Mouse (Mus musculus): ENCODE measurements at regions not wholly inside any gene's neighbourhood (a gene's known extent, or its start where the extent isn't known, plus 50 kb on each side); places are given as distances from the start of the nearest gene placed in this dataset.

- DNase-seq (ENCODE audit: low read depth, low spot score): no peak
These were observed 249.5 kb upstream of the Runx1 start for GRCm38 (mm10) chr16:93075488-93075887.

- DNase-seq (ENCODE audit: low read depth, low spot score): peak; percentile 75
These were observed 246.2 kb upstream of the Runx1 start for GRCm38 (mm10) chr16:93072156-93072555.

DNA sequence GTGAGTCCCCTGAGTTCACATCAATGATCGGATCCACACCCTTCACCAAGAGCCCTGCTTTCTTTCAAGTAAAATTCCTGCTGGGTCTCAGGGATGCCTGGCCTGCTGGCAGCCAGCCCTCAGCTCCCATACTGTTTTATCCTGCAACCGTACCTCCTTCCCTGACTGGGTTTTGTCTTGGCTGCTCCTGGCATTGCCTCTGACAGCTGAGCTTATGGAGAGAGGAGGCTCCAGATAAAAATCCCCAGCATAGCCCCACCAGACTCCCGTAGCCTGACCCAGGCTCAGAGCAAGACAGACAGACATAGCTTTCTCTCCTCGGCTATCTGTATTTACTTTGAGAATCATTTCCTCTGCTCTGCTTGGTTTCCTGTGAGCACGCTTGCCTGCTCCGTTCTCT, 245.8 kb upstream of the Runx1 start:
- DNase-seq (ENCODE audit: low read depth, low spot score): no peak

DNA sequence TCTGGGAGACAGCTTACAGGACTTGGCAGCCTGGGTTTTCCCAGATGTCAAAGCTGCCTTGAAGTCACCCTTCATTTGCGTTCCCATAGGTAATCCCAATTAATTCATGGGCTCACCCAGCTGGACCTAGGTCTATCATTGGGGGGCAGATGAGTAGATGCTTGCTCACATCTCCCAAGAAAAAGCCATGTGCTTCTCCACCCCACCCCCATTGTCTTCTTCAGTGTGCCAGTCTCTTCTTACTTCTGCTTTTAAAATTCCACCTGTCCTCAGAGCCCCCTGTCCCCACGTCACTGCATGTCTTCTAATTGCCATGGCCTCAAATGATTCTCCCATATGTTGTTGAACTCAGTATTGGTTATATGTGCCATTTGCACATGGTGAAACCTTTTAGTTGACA, 240.9 kb upstream of the Runx1 start:
- no peak for DNase-seq (ENCODE audit: low read depth, low spot score)

DNA sequence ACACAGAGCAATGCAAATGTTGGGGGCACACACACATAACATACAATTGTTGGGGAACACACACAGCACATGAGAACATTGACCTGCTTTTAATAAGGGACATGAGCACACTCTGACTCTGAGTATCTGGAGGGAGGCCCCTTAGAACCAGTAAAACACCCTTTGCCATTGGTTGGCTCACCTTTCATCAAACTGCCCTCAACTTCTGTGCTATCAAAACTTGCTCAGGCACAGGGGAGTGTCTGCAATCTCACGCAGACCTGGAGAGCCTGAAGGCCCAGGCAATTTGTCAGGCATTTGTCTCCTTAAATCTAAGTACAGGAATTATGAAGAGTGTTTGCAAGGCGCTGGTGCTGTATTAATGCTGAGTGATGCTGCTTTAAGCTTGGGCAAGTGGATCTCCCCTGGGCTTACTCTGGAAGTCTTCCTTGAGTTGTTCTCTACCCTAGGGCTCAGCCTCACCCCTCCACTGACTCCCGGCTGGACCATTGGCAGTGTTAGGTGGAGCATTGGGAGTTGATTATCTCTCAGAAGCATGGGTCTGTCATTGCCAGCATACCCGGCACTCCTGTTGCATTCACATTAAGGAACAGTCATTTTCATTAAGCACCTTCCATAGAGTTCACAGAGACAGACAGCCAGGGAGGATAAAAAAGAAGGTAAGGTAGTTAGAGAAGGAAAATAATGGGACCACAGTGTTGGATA, 235.7 kb upstream of the Runx1 start:
- DNase-seq (ENCODE audit: low read depth, low spot score): no peak

- DNase-seq (ENCODE audit: low read depth, low spot score): no peak
These were observed 230.3 kb upstream of the Runx1 start for GRCm38 (mm10) chr16:93056295-93056694.

DNA sequence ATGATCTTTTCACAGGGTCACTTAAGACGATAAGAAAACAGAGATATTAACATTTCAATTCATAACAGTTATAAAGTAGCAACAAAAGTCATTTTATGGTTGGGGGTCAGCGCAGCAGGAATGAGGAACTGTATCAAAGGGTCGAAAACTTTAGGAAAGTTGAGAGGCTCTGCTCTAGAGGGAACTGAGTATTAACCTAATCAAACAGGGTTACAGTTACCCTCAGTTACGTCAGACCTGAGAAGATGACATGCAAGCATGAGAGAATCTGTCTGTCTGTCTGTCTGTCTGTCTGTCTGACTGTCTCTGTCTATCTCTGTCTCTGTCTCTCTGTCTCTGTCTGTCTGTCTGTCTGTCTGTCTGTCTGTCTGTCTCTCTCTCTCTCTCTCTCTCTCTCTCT, 229.6 kb upstream of the Runx1 start:
- no peak for DNase-seq (ENCODE audit: low read depth, low spot score)

DNA sequence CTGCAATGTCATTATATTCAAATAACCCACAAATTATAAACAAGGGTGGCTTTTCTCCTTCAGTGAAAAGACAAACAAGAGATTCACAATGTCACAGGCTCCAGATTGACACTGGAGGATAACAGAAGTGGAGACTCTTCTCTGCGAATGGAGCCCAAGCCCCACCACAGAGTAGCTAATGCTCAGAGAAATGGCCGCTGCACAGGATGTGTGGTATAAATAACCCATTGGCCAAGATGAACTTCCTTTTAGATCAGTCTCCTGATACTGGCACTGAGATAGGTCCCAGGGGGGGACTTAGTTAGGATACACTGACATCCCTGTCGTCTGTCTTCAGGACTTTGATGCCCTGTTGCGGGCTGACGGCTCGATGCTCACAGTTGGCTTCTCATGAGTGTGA, 225.3 kb upstream of the Runx1 start:
- no peak for DNase-seq (ENCODE audit: low read depth, low spot score)

GRCm38 (mm10) chr16:93048418-93048932, 222.5 kb upstream of the Runx1 start:
- DNase-seq (ENCODE audit: low read depth, low spot score): no peak

DNA sequence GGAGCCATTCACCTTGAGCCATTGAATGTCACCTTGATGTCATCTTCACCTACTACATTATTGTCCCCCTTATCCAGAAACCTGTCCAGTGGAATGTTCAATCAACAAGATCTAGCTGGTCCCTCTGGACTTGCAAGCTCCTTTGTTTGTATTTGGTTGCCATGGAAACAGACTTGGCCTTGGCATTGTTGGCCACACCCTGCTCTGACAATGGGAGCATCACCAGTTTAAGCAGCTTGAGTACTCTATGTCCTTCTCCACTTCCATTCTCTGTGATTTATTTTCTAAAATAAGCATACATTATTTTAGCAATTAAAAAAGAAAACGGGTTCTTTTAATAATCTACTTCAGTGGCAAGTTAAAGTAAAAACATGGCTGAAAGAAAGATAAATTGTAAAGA, 221.6 kb upstream of the Runx1 start:
- DNase-seq (ENCODE audit: low read depth, low spot score): peak; percentile 56

DNA sequence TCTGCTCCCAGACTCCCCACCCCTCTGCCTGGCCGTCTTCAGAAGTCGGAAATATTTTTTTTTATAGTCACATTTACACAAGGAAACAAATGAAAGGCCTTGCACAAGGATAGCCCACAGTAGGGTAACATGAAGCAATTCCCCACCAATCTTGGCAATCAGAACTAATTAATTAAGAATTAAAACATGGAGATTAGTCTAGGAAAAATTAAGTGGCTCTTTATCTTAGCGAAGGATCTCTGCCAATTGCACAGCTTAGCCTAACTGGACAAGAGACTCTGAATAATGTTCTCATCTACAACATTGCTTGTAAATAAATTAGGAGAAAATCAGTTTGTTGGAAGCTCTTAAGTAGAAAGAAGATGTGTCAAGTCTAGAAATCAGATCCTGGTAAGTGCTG, 220.3 kb upstream of the Runx1 start:
- DNase-seq (ENCODE audit: low read depth, low spot score): no peak

DNA sequence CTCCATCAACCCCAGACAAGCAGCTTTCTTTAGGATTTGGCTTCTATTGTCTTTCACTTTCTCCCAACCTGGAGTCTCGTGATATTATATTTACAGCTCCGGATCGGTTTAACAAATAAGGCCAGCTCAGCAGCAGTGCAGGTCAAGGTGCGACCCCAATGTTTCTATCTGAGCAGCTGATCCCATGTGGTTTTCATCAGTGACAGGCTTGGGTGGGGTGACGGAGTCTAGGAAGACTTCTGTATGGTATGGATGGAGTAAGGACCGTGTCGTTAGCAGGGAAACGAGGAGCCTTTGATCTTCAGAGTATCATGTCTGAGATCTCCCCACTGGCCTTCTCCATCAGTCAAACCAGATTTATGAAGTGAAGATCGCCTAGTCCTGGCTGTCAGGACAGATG, 217.4 kb upstream of the Runx1 start:
- no peak for DNase-seq (ENCODE audit: low read depth, low spot score)

- DNase-seq (ENCODE audit: low read depth, low spot score): no peak
These were observed 217.0 kb upstream of the Runx1 start for GRCm38 (mm10) chr16:93042941-93043340.

- DNase-seq (ENCODE audit: low read depth, low spot score): no peak
These were observed 216.5 kb upstream of the Runx1 start for GRCm38 (mm10) chr16:93042491-93042890.

DNA sequence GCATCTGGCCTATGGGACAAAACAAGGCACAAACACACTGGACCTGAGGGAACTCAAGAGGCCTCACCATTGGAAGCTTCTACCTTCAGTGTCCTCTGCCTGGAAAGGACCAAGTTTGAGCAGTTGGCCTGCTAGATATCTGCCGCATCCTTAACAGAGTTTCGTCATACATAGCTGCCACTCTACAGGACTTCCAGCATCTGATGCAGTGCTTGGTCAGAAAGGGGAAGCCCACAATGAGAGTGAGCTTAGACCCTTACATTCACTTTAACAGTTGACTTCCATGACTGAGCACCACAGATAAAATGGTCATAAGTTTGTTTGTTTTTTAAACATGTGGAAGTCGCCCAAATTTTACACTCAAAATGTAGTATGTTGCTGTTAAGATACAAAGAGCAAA, 215.9 kb upstream of the Runx1 start:
- no peak for DNase-seq (ENCODE audit: low read depth, low spot score)

- no peak for DNase-seq (ENCODE audit: low read depth, low spot score)
These were observed 215.4 kb upstream of the Runx1 start for GRCm38 (mm10) chr16:93041399-93041798.

DNA sequence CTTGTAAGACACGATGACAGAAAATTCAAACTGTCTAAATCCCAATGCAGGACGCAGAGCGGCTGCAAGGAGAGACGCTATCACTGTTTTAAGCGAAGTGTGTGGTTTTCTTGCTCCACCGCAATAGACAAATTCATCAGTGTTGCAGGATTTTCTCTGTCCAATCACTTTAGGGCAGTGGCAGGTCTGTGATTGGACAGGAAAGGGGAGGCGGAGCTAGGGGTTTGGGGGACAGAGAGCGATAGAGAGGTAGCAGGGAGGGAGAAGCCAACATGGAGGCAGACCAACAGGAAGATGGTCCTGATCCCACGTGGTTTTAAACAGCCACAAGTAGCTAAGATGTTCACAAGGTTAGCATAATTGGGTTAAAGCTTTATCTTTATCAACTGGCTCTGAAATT, 209.7 kb upstream of the Runx1 start:
- DNase-seq (ENCODE audit: low read depth, low spot score): no peak

DNA sequence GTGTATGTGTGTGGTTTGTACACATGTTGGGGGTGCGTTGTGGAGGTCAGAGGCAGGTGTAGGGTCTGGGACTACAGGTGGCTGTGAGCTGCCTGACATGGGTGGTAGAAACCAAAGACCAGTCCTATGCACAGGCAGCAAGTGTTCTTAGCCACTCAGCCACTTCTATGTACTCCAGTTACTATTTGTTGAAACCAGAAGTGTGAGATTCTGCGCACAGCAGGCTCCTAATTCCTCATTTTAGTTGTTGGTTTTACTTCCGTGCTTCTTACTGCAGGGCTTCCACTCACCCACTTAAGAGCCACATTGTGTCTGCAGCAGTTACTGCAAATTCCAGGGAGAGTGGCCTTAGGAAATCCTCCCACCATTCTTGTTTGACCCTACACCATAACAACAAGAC, 208.0 kb upstream of the Runx1 start:
- peak; percentile 26 for DNase-seq (ENCODE audit: low read depth, low spot score)

GRCm38 (mm10) chr16:93031624-93032023, 205.7 kb upstream of the Runx1 start:
- peak; percentile 37 for DNase-seq (ENCODE audit: low read depth, low spot score)

DNA sequence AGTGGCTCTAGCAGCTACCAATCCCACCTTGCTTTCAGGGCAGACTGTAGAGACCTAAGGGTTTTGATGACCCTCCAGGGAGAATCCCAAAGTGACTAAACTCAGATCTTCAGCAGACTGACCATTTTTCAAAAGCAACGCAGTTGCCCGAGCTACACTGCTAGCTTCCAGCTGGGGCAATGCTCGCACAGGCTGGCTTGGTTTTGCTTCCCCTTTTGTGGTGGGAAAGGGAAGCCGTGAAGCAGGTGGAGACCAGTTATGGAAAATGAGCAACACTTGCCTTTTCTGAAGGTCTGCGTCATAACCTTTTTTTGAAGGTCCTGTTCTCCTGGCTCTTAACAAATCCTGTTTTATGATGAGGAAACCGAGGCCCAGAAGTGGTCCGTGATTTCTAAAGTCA, 202.7 kb upstream of the Runx1 start:
- DNase-seq (ENCODE audit: low read depth, low spot score): peak; percentile 44

DNA sequence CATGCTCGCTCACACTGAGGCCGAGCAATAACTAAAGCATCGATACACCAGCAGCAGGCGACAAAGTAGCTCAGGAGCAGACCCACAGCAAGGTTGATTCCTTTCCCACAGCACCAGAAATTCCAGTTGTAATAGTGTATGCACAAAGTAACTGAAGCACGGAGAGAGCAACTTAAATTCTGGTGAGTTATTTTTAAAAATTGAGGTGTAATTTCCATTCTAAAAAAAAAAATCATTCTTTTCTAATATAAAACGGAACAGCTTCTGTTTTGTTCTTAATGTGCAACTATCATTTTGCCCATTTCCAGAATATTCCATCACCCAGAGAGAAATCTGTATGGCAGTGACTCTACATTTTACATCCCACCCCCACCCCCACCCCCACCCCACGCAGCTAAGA, 202.1 kb upstream of the Runx1 start:
- no peak for DNase-seq (ENCODE audit: low read depth, low spot score)

GRCm38 (mm10) chr16:93026094-93026648, 200.2 kb upstream of the Runx1 start:
- DNase-seq (ENCODE audit: low read depth, low spot score): peak; percentile 19

DNA sequence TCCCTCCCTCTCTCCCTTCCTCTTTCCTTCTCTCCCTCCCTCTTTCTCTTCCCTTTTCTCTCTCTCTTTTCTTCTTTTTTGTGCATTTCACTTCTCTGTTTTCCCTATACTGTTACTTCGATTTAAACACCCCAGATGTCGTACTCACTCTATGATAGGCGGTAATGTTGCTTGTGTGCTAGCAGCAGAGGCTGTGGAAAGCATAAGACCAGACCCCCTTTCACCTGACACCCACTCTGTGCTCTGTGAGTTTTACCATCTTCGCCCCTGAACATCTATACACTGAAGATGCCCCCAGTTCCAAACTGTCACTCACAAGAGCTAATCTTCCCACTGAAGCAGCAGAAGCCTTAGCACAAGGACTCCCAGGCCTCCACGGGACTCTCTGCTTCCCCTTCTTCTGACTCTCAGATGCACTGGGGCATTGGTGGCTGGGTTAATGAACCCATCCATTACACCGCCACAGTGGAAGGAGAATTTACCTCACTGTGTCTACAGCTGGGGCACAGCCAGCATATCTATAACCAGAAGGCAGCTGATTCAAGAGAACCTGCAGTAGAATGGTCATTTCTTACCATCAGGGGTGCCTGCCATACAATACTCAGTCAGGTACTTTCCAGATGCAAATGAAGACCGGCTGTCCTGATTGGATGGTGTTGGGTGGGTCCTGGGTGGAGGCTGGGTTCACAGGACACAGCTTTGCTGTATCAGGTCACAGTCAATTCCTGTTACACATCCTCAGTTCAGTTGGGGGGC, 194.0 kb upstream of the Runx1 start:
- no peak for DNase-seq (ENCODE audit: low read depth, low spot score)

Measured in skeletal muscle tissue, adult 2 months (tissue).